Mouse (Mus musculus) forebrain, embryonic 15.5 days (tissue): Measurements from ENCODE around the gene Gm49337. TPM values are rescaled to one million over a fixed set of nuclear protein-coding genes. Genes with fewer than 3 reads are reported as not detected.
"Not testable (repeated sequence)": the region's sequence is repeated elsewhere in the genome, so short reads cannot be mapped to it uniquely, and the experiment has no call there.

ENCODE experiments used
- ATAC-seq: fragments of 200-750 bp; cut with Nextera tagmentation; replicated peaks from 2 replicates; pipeline ENCODE4 v1.8.0; 2017; ENCODE audit warnings: mild to moderate bottlenecking, moderate TSS enrichment, moderate library complexity
- H3K27ac ChIP-seq: fragments of 300-500 bp; sonication (generic); replicated peaks from 2 replicates; pipeline ENCODE4 v1.5.1; 2015; ENCODE audit warnings: mild to moderate bottlenecking, inconsistent platforms
- H3K27me3 ChIP-seq: fragments of 300-500 bp; sonication (generic); 2 replicates; pipeline ENCODE4 v1.6.1; 2015; ENCODE audit warnings: inconsistent platforms
- H3K36me3 ChIP-seq: fragments of 300-500 bp; sonication (generic); 2 replicates; pipeline ENCODE4 v1.6.1; 2015; ENCODE audit warnings: mild to moderate bottlenecking, inconsistent platforms
- H3K4me1 ChIP-seq: fragments of 300-500 bp; sonication (generic); 2 replicates; pipeline ENCODE4 v1.6.1; 2015; ENCODE audit warnings: inconsistent platforms
- H3K4me2 ChIP-seq: fragments of 300-500 bp; sonication (generic); replicated peaks from 2 replicates; pipeline ENCODE4 v1.6.1; 2015; ENCODE audit warnings: mild to moderate bottlenecking, inconsistent platforms
- H3K4me3 ChIP-seq: fragments of 300-500 bp; sonication (generic); 2 replicates; pipeline ENCODE4 v1.5.1; 2015; ENCODE audit warnings: mild to moderate bottlenecking, inconsistent platforms
- H3K9ac ChIP-seq: fragments of 300-500 bp; sonication (generic); replicated peaks from 2 replicates; pipeline ENCODE4 v1.6.1; 2015; ENCODE audit warnings: mild to moderate bottlenecking, inconsistent platforms
- H3K9me3 ChIP-seq: fragments of 300-500 bp; sonication (generic); 2 replicates; pipeline ENCODE4 v1.6.1; 2016; ENCODE audit warnings: inconsistent platforms
- WGBS: fragments of 180-500 bp; shearing (Covaris S2); methylation state at CpG from one replicate; pipeline ENCODE4 v1.1.7; 2015; ENCODE audit warnings: mixed read lengths; 5-methylcytosine and 5-hydroxymethylcytosine counted together
- polyA plus RNA-seq: library from polyadenylated mRNA; unstranded; fragments of >200 nt; fragmentation: Nextera tagmentation; extraction: Ambion mirVana; gene quantifications from 2 replicates; pipeline ENCODE4 v1.2.1, GENCODE M21; 2015

The Gm49337 gene
- polyA plus RNA-seq, 1 experiment from 2014 or later, result not detected

GRCm38 (mm10) chr4:116220071-116220650 lies 47.0 kb downstream of the Gm49337 start:
- Histone ChIP-seq H3K9ac (peak overlapping the region; percentile 95), H3K9me3 (no peaks in the 10 kb centered on the region), H3K4me3 (peak overlapping the region; percentile 79), H3K27ac (peak overlapping the region; percentile 100), H3K4me2 (peak overlapping the region; percentile 61), H3K4me1 (peaks cover 9% of the 10 kb centered on the region), H3K27me3 (no peaks in the 10 kb centered on the region), H3K36me3 (no peaks in the 10 kb centered on the region)
- WGBS, result under 1% methylated on average over 6 of the region's 6 CpGs
- ATAC-seq, result no peak

DNA sequence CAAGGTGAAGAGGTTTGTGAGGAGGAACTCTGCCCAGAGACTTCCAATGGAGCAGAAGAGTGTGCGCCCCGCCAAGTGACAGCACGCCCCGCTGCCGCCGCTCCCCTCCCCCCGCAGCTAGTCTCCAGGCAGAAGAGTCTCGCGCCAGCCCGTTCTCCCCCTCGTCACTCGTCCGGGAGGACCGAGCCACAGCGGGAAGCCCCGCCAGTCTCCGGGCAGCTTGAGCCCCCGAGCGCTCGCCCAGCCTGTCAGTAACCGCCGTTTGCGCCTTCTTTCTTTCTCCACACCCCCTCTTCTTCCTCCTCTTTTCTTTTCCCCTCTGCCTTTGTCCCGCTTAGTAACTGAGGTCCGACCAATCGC lies 47.6 kb downstream of the Gm49337 start:
- WGBS, result 0% methylated on average over 24 of the region's 26 CpGs
- H3K27me3 ChIP-seq, result no peaks in the 10 kb centered on the region
- H3K4me1 ChIP-seq, result peaks cover 11% of the 10 kb centered on the region
- peak overlapping the region; percentile 100 for H3K27ac ChIP-seq
- peak overlapping the region; percentile 95 for H3K9ac ChIP-seq
- no peak for ATAC-seq
- H3K4me3 ChIP-seq, result peak overlapping the region; percentile 79
- peak overlapping the region; percentile 61 for H3K4me2 ChIP-seq
- H3K9me3 ChIP-seq, result no peaks in the 10 kb centered on the region
- no peaks in the 10 kb centered on the region for H3K36me3 ChIP-seq

GRCm38 (mm10) chr4:116221140-116221851 lies 48.1 kb downstream of the Gm49337 start, which contains the start of gene Pik3r3:
Gene Pik3r3, plus strand, starts transcription at chr4:116221618.
- no peaks in the 10 kb centered on the region for H3K27me3 ChIP-seq
- H3K27ac ChIP-seq, result peak within 1 kb of the TSS; percentile 100
- H3K36me3 ChIP-seq, result no peaks in the 10 kb centered on the region
- H3K9ac ChIP-seq, result peak within 1 kb of the TSS; percentile 95
- H3K4me2 ChIP-seq, result peak within 1 kb of the TSS; percentile 61
- H3K4me1 ChIP-seq, result peaks cover 11% of the 10 kb centered on the region
- under 1% methylated on average over 53 of the region's 53 CpGs for WGBS
- H3K9me3 ChIP-seq, result no peaks in the 10 kb centered on the region
- peak; percentile 99 for ATAC-seq
- H3K4me3 ChIP-seq, result peak within 1 kb of the TSS; percentile 79

DNA sequence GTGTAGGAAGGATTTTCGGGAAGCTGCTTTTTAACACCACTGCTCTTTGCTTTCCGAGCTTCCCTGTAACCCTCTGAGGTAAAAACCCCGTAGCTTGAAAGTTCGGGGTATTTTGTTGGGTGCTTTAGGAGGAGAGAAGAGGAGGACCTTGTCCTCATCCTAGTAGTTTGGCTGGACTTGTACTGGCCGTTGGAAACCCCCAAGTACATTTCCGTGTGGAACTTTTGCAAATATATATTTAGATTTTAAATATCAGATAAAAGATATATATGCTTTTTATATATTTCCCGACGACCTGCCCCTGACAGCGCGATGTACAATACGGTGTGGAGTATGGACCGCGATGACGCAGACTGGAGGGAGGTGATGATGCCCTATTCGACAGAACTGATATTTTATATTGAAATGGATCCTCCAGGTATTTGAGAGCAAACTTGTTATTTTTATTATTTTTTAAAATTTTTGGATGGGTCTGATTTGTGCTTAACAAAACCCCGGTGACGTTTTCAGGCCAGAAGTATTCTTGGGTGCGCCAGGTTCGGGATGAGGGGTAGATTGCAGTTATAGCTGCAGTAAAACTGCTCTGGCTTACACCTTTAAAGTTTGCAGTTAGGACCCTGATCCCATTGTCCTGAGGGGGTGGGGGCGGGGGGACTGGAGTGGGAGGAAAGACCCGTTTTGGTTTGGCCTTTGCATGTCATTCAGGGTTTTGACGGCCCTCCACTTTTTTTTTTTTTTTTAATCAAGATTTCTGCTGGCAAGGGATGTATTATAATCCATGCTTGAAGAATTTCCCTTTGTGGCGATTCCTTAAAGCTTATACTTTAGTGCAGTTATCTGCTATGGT lies 49.0 kb downstream of the Gm49337 start:
- no peak for ATAC-seq
- Histone ChIP-seq H3K27ac (peak overlapping the region; percentile 100), H3K36me3 (no peaks in the 10 kb centered on the region), H3K4me3 (peak overlapping the region; percentile 79), H3K9me3 (no peaks in the 10 kb centered on the region), H3K9ac (peak overlapping the region; percentile 91), H3K4me1 (peaks cover 16% of the 10 kb centered on the region), H3K27me3 (no peaks in the 10 kb centered on the region), H3K4me2 (peak overlapping the region; percentile 46)
- 0% methylated on average over 23 of the region's 23 CpGs for WGBS

- H3K27ac ChIP-seq, result peak overlapping the region; percentile 100
- peak overlapping the region; percentile 46 for H3K4me2 ChIP-seq
- no peaks in the 10 kb centered on the region for H3K9me3 ChIP-seq
- H3K27me3 ChIP-seq, result no peaks in the 10 kb centered on the region
- under 1% methylated on average over 6 of the region's 6 CpGs for WGBS
- H3K9ac ChIP-seq, result peak overlapping the region; percentile 91
- ATAC-seq, result no peak
- no peaks in the 10 kb centered on the region for H3K36me3 ChIP-seq
- peak overlapping the region; percentile 79 for H3K4me3 ChIP-seq
- peaks cover 16% of the 10 kb centered on the region for H3K4me1 ChIP-seq
Measured at GRCm38 (mm10) chr4:116222843-116223119, 49.6 kb downstream of the Gm49337 start.

GRCm38 (mm10) chr4:116243377-116243776 lies 70.2 kb downstream of the Gm49337 start:
- H3K9me3 ChIP-seq, result no peaks in the 10 kb centered on the region
- no peaks in the 10 kb centered on the region for H3K27me3 ChIP-seq
- no peak for ATAC-seq
- H3K9ac ChIP-seq, result no peak overlapping the region
- no peak overlapping the region for H3K4me2 ChIP-seq
- 72% methylated on average over 3 of the region's 3 CpGs for WGBS
- H3K4me1 ChIP-seq, result no peaks in the 10 kb centered on the region
- H3K4me3 ChIP-seq, result no peak overlapping the region
- H3K27ac ChIP-seq, result no peak overlapping the region
- H3K36me3 ChIP-seq, result peaks cover 2% of the 10 kb centered on the region; the same call in 1 of the 2 replicates

DNA sequence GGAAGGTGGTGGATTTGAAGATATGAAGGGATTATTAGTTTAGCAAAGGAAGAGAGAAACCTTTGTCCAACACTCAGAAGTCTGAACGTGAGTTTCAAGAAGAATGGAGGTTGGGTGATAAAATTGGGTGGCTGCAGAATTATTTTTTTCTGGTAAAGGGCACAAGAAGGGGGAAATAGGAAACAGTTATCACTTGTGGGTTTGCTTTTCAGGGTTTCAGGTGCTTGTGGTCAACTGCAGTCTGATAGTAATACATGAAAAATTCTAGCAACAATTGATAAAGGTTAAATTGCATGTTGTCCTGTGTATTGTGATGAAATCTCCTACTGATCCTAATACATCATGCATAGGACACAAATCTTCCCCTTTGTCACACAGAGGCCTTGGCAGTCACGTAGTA lies 71.1 kb downstream of the Gm49337 start:
- no peak overlapping the region for H3K9ac ChIP-seq
- no peak overlapping the region for H3K4me2 ChIP-seq
- no peak overlapping the region for H3K27ac ChIP-seq
- no peak overlapping the region for H3K4me3 ChIP-seq
- WGBS, result 85% methylated on average over 2 of the region's 2 CpGs
- ATAC-seq, result no peak
- H3K4me1 ChIP-seq, result no peaks in the 10 kb centered on the region
- H3K9me3 ChIP-seq, result no peaks in the 10 kb centered on the region
- H3K27me3 ChIP-seq, result no peaks in the 10 kb centered on the region
- peaks cover 2% of the 10 kb centered on the region; the same call in 1 of the 2 replicates for H3K36me3 ChIP-seq

DNA sequence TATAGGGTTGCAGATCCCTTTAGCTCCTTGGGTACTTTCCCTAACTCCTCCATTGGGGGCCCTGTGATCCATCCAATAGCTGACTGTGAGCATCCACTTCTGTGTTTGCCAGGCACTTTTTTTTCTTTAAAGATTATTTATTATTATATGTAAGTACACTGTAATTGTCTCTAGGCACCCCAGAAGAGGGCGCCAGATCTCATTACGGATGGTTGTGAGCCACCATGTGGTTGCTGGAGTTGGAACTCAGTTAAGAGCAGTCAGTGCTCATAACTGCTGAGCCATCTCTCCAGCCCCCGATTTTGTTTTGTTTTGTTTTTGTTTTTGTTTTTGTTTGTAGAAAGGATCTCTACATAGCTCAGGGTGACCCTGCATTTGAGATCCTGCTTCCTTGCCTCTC lies 72.7 kb downstream of the Gm49337 start:
- H3K4me1 ChIP-seq, H3K4me3 ChIP-seq, H3K4me2 ChIP-seq, H3K27ac ChIP-seq, H3K27me3 ChIP-seq, H3K9me3 ChIP-seq, H3K9ac ChIP-seq, H3K36me3 ChIP-seq, ATAC-seq: not testable (repeated sequence)
- WGBS, result 61% methylated on average over 3 of the region's 3 CpGs

DNA sequence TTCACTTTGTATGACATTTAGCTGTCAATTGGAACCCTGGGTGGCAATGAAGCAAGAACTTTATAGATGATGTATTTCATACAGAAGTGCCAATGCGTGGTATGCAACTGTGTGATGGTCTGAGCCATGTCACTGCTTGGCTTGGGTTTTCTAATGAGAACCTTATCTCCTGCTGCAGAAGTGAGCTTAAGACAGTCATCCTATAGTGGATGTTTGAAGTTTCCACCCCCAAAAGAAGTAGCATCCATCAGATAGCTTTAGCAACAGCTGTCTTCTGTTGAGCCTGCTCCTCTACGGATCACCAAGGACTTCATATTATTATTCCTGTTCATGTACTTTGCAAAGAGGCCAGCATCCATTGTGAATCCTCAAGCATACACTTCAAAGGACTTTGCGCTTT lies 76.8 kb downstream of the Gm49337 start:
- Histone ChIP-seq H3K36me3 (no peaks in the 10 kb centered on the region), H3K4me1 (0 out of 2 replicates have a peak, but pooled peaks cover 4% of the 10 kb centered on the region), H3K27ac (no peak overlapping the region), H3K4me2 (no peak overlapping the region), H3K9me3 (no peaks in the 10 kb centered on the region), H3K4me3 (no peak overlapping the region), H3K9ac (no peak overlapping the region), H3K27me3 (no peaks in the 10 kb centered on the region)
- 90% methylated on average over 3 of the region's 3 CpGs for WGBS
- ATAC-seq, result no peak

DNA sequence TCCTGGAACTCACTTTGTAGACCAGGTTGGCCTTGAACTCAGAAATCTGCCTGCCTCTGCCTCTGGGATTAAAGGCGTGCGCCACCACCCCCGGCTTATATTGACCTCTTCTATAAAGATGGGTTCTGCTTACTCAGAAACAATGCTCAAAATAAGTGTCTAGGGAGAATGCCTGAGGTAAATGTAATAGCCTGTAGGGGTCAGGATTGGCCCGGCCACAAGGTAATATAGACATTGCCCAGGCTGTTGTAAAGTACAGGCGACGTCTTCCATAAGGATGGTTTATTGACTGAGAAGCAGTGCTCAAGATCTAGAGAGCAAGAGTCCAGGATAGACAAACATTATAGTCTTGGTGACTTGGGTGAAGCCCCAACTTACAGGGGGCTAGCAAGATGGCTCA lies 95.0 kb downstream of the Gm49337 start:
- Histone ChIP-seq H3K9me3 (no peaks in the 10 kb centered on the region), H3K9ac (no peak overlapping the region), H3K36me3 (peaks cover 59% of the 10 kb centered on the region), H3K4me1 (no peaks in the 10 kb centered on the region), H3K4me2 (no peak overlapping the region), H3K27me3 (no peaks in the 10 kb centered on the region), H3K27ac (no peak overlapping the region), H3K4me3 (no peak overlapping the region)
- ATAC-seq, result no peak
- 97% methylated on average over 6 of the region's 6 CpGs for WGBS

- no peaks in the 10 kb centered on the region for H3K27me3 ChIP-seq
- no peak overlapping the region for H3K4me3 ChIP-seq
- ATAC-seq, result no peak
- peaks cover 44% of the 10 kb centered on the region for H3K36me3 ChIP-seq
- H3K9ac ChIP-seq, result no peak overlapping the region
- H3K4me2 ChIP-seq, result no peak overlapping the region
- no peaks in the 10 kb centered on the region for H3K4me1 ChIP-seq
- H3K9me3 ChIP-seq, result no peaks in the 10 kb centered on the region
- WGBS, result 74% methylated on average over 2 of the region's 2 CpGs
- H3K27ac ChIP-seq, result no peak overlapping the region
Measured at GRCm38 (mm10) chr4:116282211-116282610, 109.0 kb downstream of the Gm49337 start.

DNA sequence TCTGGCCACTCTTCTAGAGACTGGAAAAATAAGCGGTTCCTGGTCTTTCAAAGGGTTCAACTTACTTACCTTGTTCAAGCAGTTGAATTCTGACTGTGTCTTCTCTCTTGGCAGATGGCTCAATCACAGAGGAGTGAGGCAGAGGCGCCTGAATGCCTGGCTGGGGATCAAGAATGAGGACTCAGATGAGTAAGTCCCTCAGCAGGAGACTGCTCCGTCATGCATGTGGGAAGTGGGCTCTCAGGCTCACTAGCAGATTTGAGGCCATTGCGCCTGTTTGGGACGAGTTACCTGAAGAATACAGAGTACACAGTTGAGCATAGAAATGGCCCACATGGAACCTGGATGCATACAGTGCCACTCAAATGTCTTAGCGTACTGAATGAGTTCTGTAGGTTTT lies 118.4 kb downstream of the Gm49337 start:
- H3K4me2 ChIP-seq, result no peak overlapping the region
- no peaks in the 10 kb centered on the region for H3K27me3 ChIP-seq
- WGBS, result 90% methylated on average over 6 of the region's 6 CpGs
- no peaks in the 10 kb centered on the region for H3K9me3 ChIP-seq
- no peaks in the 10 kb centered on the region for H3K4me1 ChIP-seq
- H3K36me3 ChIP-seq, result peaks cover 80% of the 10 kb centered on the region
- no peak overlapping the region for H3K4me3 ChIP-seq
- no peak for ATAC-seq
- no peak overlapping the region for H3K27ac ChIP-seq
- no peak overlapping the region for H3K9ac ChIP-seq
